Mouse (Mus musculus): ENCODE results near the gene Fbxo46.

GRCm38 (mm10) chr7:19162928-19163327, 43.3 kb downstream of the Fbxo46 start:
- TF ChIP-seq POLR2A (IDR thresholded peaks at IDR 0.05; ENCODE audit: low read depth, low read length), result no peak
- TF ChIP-seq CTCF (IDR thresholded peaks at IDR 0.05; ENCODE audit: borderline replicate concordance, insufficient read depth, low read length), result no peak

All from embryonic fibroblast, embryonic 13.5 days (primary cell).